Mouse (Mus musculus) cerebellum, adult 2 months (tissue): ENCODE measurements at regions not wholly inside any gene's neighbourhood (a gene's known extent, or its start where the extent isn't known, plus 50 kb on each side); places are given as distances from the start of the nearest gene placed in this dataset.

ENCODE experiments used
- CTCF ChIP-seq: fragments of 200-500 bp; IDR thresholded peaks from 2 replicates; pipeline ENCODE4 v1.5.1; 2011; ENCODE audit warnings: low read depth, mild to moderate bottlenecking, control low read depth, low read length, moderate library complexity, borderline replicate concordance; ENCODE audit not compliant: insufficient read depth
- POLR2A ChIP-seq: fragments of 200-500 bp; IDR thresholded peaks from 2 replicates; pipeline ENCODE4 v1.6.1; 2011; ENCODE audit warnings: low read length, control low read depth, borderline replicate concordance; ENCODE audit not compliant: insufficient read depth

DNA sequence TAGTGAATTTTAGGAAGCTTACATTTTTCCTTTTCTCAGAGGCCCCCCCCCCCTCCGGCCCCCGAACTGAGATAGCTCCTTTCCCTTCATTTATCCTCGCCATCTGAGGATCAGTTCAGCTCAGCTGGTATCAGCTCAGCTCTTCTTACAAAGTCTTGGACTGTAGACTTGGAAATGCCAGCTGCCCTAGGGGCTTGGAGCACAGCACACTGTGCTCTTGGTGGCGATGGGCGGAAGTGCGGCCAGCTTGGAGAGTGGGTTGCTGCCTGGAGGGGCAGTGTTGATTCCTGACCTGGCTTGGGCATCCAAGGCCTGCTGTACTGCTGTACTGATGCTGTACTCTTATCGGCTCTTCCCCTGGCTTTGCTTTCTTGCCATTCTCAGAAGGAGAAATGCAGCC is 298.7 kb upstream of the Tbc1d5 start:
- TF ChIP-seq CTCF: no peak
- TF ChIP-seq POLR2A: no peak
